Comparison of ENCODE assay signal across 9 mouse cellular contexts in genomic region chr9:50885600-50885987, GRCm38 (mm10). TPM values are rescaled to one million over a fixed set of nuclear protein-coding genes. Genes with fewer than 3 reads are reported as not detected.
DNase-seq lines count a peak whose midpoint lies in the region; ATAC-seq and TF ChIP-seq lines count a peak whose summit lies in the region.
"Had no signal": no experiment of that assay in that cellular context is flagged by ENCODE, and none has a peak within 500 bp of the region (broad histone marks: within the 10 kb centered on the region; RNA-seq: fewer than 3 reads in every experiment).

No protein-coding gene starts in this region.

- peaks cover 10% of the 10 kb centered on the region for H3K36me3 ChIP-seq in limb, embryonic 14.5 days (ENCODE audit: control insufficient read depth, insufficient read depth, low read length)
- H3K36me3 ChIP-seq in thymus, adult 2 months (ENCODE audit: control insufficient read depth, insufficient read depth, low read length), result peaks cover 3% of the 10 kb centered on the region; the same call in 1 of the 2 replicates

- no peak overlapping the region for H3K9ac ChIP-seq in limb, embryonic 14.5 days (ENCODE audit: low read depth, low read length, severe bottlenecking)

- TF ChIP-seq CTCF in embryonic fibroblast, embryonic 13.5 days (IDR thresholded peaks at IDR 0.05; ENCODE audit: borderline replicate concordance, insufficient read depth, low read length), result no peak
- TF ChIP-seq CTCF in thymus, adult 2 months (IDR thresholded peaks at IDR 0.05; ENCODE audit: borderline replicate concordance, control insufficient read depth, extremely low read depth, insufficient read depth, low read length, poor library complexity), result no peak

- H3K27ac ChIP-seq in embryonic fibroblast, embryonic 13.5 days (ENCODE audit: insufficient read depth, low read length), result peak overlapping the region; percentile 21; the same call in 1 of the 2 replicates
- 0 out of 2 replicates have a peak overlapping the region, but pooled peaks have one; percentile 2 for H3K27ac ChIP-seq in limb, embryonic 14.5 days (replicated peaks; ENCODE audit: low read depth, low read length)
- H3K27ac ChIP-seq in thymus, adult 2 months (ENCODE audit: control insufficient read depth, insufficient read depth, low read length), result no peak overlapping the region
- H3K27ac ChIP-seq: macrophage had no signal

- no peak overlapping the region for H3K4me3 ChIP-seq in embryonic fibroblast, embryonic 13.5 days (ENCODE audit: insufficient read depth, low read length)
- no peak overlapping the region for H3K4me3 ChIP-seq in limb, embryonic 14.5 days (replicated peaks; ENCODE audit: low read length)
- no peak overlapping the region for H3K4me3 ChIP-seq in thymus, adult 2 months (ENCODE audit: control insufficient read depth, insufficient read depth, low read length)

- H3K4me2 ChIP-seq in limb, embryonic 14.5 days (replicated peaks; ENCODE audit: low read depth, low read length, severe bottlenecking), result no peak overlapping the region

- 10% methylated on average over 1 of the region's 1 CpGs for WGBS in limb, embryonic 14.5 days
- WGBS in thymus, adult 2 months, result 95% methylated on average over 1 of the region's 1 CpGs

- peak; percentile 29 for DNase-seq in adrenal gland, adult 2 months
- DNase-seq in adrenal gland, postnatal 4 days (ENCODE audit: low spot score in 2 of 2), result no peak
- DNase-seq in kidney, adult 11 months, result peak; percentile 45
- DNase-seq in kidney, adult 18-20 months, result no peak
- no peak for DNase-seq in limb, embryonic 14.5 days (ENCODE audit: low spot score)
- no peak for DNase-seq in thymus, adult 2 months
- DNase-seq in retina, postnatal 1 day, result no peak

- no peak for TF ChIP-seq POLR2A in embryonic fibroblast, embryonic 13.5 days (IDR thresholded peaks at IDR 0.05; ENCODE audit: low read depth, low read length)
- TF ChIP-seq POLR2A in limb, embryonic 14.5 days (IDR thresholded peaks at IDR 0.05; ENCODE audit: borderline replicate concordance, extremely low read depth, insufficient read depth, insufficient read length), result no peak
- no peak for TF ChIP-seq POLR2A in thymus, adult 2 months (IDR thresholded peaks at IDR 0.05; ENCODE audit: control insufficient read depth, extremely low read depth, insufficient read depth, low read length, poor library complexity)

- no peaks in the 10 kb centered on the region for H3K27me3 ChIP-seq in limb, embryonic 14.5 days (ENCODE audit: control insufficient read depth, insufficient read depth, low read length)
- H3K27me3 ChIP-seq in thymus, adult 2 months (ENCODE audit: control insufficient read depth, insufficient read depth, low read length), result no peaks in the 10 kb centered on the region

- peaks cover 30% of the 10 kb centered on the region for H3K4me1 ChIP-seq in embryonic fibroblast, embryonic 13.5 days (ENCODE audit: control insufficient read depth, insufficient read depth, low read length)
- peaks cover 21% of the 10 kb centered on the region for H3K4me1 ChIP-seq in limb, embryonic 14.5 days (ENCODE audit: control insufficient read depth, insufficient read depth, low read length)
- H3K4me1 ChIP-seq in thymus, adult 2 months (replicated peaks; ENCODE audit: control insufficient read depth, insufficient read depth, low read length), result no peaks in the 10 kb centered on the region

- no peak for ATAC-seq in limb, embryonic 14.5 days (ENCODE audit: low FRiP score, low read depth)

- H3K9me3 ChIP-seq in limb, embryonic 14.5 days (ENCODE audit: control insufficient read depth, low read length), result no peaks in the 10 kb centered on the region

RNA-seq across cellular contexts. Expression of gene Ppp2r1b, which starts 40.5 kb away (rescaled TPM):
- total RNA-seq in adrenal gland, adult 2 months (2021), result 10 to 100 TPM; 38.4 to 44.4 TPM
- 6.4 and 8.2 TPM in 2 replicates for polyA plus RNA-seq in adrenal gland, adult 2 months (2012; rRNA removed)
- total RNA-seq in adrenal gland, postnatal 4 days (2021), result 10 to 100 TPM; 35.8 to 35.9 TPM
- polyA plus RNA-seq in embryonic fibroblast, embryonic 13.5 days (2011; ENCODE audit: insufficient read length, low read depth, missing spikeins), result 32.0 and 33.9 TPM in 2 replicates
- 25.2 and 27.3 TPM in 2 replicates for polyA plus RNA-seq in limb, embryonic 14.5 days (2012; rRNA removed)
- 51.0 and 53.8 TPM in 2 replicates for polyA plus RNA-seq in limb, embryonic 14.5 days (2014; fragmentation: Nextera tagmentation; extraction: Ambion mirVana)
- 17.1 and 19.7 TPM in 2 replicates for polyA plus RNA-seq in thymus, adult 2 months (2012; rRNA removed)

Comparison
In these comparisons a context has a peak if more than half of its experiments do, and no peak if none do; other contexts are left out.
1. DNase-seq: peak in adrenal gland, adult 2 months (single experiment) and kidney, adult 11 months (single experiment); none in adrenal gland, postnatal 4 days (0 of 2), kidney, adult 18-20 months (single experiment), limb, embryonic 14.5 days (single experiment), thymus, adult 2 months (single experiment) and retina, postnatal 1 day (single experiment).